Mouse (Mus musculus) WW6 (cell line): Measurements from ENCODE around the gene Nrxn1.
"Not testable (repeated sequence)": the region's sequence is repeated elsewhere in the genome, so short reads cannot be mapped to it uniquely, and the experiment has no call there.

Experiments used
- DNase-seq: peaks from one replicate; pipeline ENCODE4 v3.0.0-alpha.2; 2013; ENCODE audit warnings: low read depth, low spot score

Gene Nrxn1

GRCm38 (mm10) chr17:90583826-90584534 is 508.9 kb downstream of the Nrxn1 start:
- no peak for DNase-seq

- no peak for DNase-seq
These were observed 509.7 kb downstream of the Nrxn1 start for GRCm38 (mm10) chr17:90583196-90583595.

GRCm38 (mm10) chr17:90569877-90570276 is 523.0 kb downstream of the Nrxn1 start:
- DNase-seq: no peak

- no peak for DNase-seq
These were observed 527.7 kb downstream of the Nrxn1 start for GRCm38 (mm10) chr17:90565186-90565585.

- DNase-seq: no peak
These were observed 536.5 kb downstream of the Nrxn1 start for GRCm38 (mm10) chr17:90556376-90556775.

- no peak for DNase-seq
These were observed 542.5 kb downstream of the Nrxn1 start for GRCm38 (mm10) chr17:90550415-90550814.

- DNase-seq: no peak
These were observed 546.1 kb downstream of the Nrxn1 start for GRCm38 (mm10) chr17:90546806-90547205.

- DNase-seq: no peak
These were observed 548.1 kb downstream of the Nrxn1 start for GRCm38 (mm10) chr17:90544639-90545259.

GRCm38 (mm10) chr17:90543986-90544638 is 548.8 kb downstream of the Nrxn1 start:
- no peak for DNase-seq

- DNase-seq: no peak
These were observed 561.4 kb downstream of the Nrxn1 start for GRCm38 (mm10) chr17:90531443-90531842.

- no peak for DNase-seq
These were observed 586.8 kb downstream of the Nrxn1 start for GRCm38 (mm10) chr17:90506026-90506425.

GRCm38 (mm10) chr17:90503999-90504398 is 588.9 kb downstream of the Nrxn1 start:
- not testable (repeated sequence) for DNase-seq

GRCm38 (mm10) chr17:90501023-90501675 is 591.7 kb downstream of the Nrxn1 start:
- no peak for DNase-seq

GRCm38 (mm10) chr17:90479531-90480250 is 613.2 kb downstream of the Nrxn1 start:
- DNase-seq: no peak

- DNase-seq: no peak
These were observed 636.1 kb downstream of the Nrxn1 start for GRCm38 (mm10) chr17:90456748-90457147.

- no peak for DNase-seq
These were observed 637.0 kb downstream of the Nrxn1 start for GRCm38 (mm10) chr17:90455904-90456303.

GRCm38 (mm10) chr17:90455409-90455775 is 637.5 kb downstream of the Nrxn1 start:
- DNase-seq: no peak

GRCm38 (mm10) chr17:90454738-90455408 is 638.0 kb downstream of the Nrxn1 start:
- no peak for DNase-seq

GRCm38 (mm10) chr17:90454356-90454737 is 638.5 kb downstream of the Nrxn1 start:
- DNase-seq: no peak

- DNase-seq: no peak
These were observed 639.6 kb downstream of the Nrxn1 start for GRCm38 (mm10) chr17:90453280-90453679.

- no peak for DNase-seq
These were observed 640.1 kb downstream of the Nrxn1 start for GRCm38 (mm10) chr17:90452770-90453169.
